ENCODE assay signal across 18 mouse cellular contexts in the genomic region with DNA sequence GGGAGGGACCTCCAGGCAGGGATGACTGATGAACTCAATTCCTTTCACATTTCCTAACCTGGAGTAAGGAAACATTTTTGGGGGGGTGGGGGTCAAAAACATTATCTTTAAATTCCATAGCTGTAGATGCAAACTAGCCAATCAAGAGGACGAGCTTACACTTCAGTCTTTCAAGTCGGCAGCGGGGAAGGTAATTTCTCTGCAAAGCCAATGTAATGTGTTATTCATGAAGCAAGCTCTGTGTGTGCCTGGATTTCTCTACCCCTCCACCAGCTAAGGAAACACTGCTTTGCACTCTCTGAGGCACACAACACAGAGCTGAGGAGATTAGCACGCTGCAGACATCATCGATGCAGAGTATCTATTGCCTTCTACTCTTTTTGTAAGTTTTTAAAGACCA. TPM values are rescaled to one million over a fixed set of nuclear protein-coding genes. Genes with fewer than 3 reads are reported as not detected.
DNase-seq lines count a peak whose midpoint lies in the region; ATAC-seq and TF ChIP-seq lines count a peak whose summit lies in the region.
"Had no signal": no experiment of that assay in that cellular context is flagged by ENCODE, and none has a peak within 500 bp of the region (broad histone marks: within the 10 kb centered on the region; RNA-seq: fewer than 3 reads in every experiment).

No protein-coding gene starts in this region.

- WGBS in intestine, embryonic 15.5 days = 61% methylated on average over 5 of the region's 5 CpGs
- 59% methylated on average over 5 of the region's 5 CpGs for WGBS in intestine, postnatal 0 days
- 89% methylated on average over 5 of the region's 5 CpGs for WGBS in thymus, adult 2 months
- 69% methylated on average over 5 of the region's 5 CpGs for WGBS in liver, embryonic 16.5 days (ENCODE audit: insufficient replicate concordance)

- peak; percentile 9 for DNase-seq in thymus, postnatal 4 days
- DNase-seq in thymus, adult 2 months = no peak
- DNase-seq in testis, postnatal 10 days (ENCODE audit: low spot score) = no peak
- DNase-seq: adrenal gland, postnatal 14 days; cerebellum, adult 11 months; gastrocnemius, postnatal 14 days; kidney, adult 9 months; layer of hippocampus, adult 9-11 months; lung, postnatal 10 days; right cerebral cortex, postnatal 25 days had no signal

- no peak for ATAC-seq in intestine, embryonic 15.5 days
- no peak for ATAC-seq in intestine, postnatal 0 days
- ATAC-seq in liver, embryonic 16.5 days (ENCODE audit: low read depth) = no peak
- no peak for ATAC-seq in granulocyte monocyte progenitor cell, adult 5-6 weeks (replicated peaks; ENCODE audit: poor library complexity, severe bottlenecking)
- no peak for ATAC-seq in activated CD4-positive, CD25-positive, alpha-beta regulatory T cell, adult 4 months
- ATAC-seq: Patski had no signal

- H3K9me3 ChIP-seq in intestine, embryonic 15.5 days = no peaks in the 10 kb centered on the region
- H3K9me3 ChIP-seq in intestine, postnatal 0 days (ENCODE audit: control insufficient read depth) = no peaks in the 10 kb centered on the region
- no peaks in the 10 kb centered on the region for H3K9me3 ChIP-seq in liver, embryonic 16.5 days (replicated peaks; ENCODE audit: control insufficient read depth, low read length)
- H3K9me3 ChIP-seq: heart, embryonic 15.5 days had no signal

- H3K4me2 ChIP-seq in intestine, embryonic 15.5 days (replicated peaks) = 0 out of 2 replicates have a peak overlapping the region, but pooled peaks have one; percentile 45
- H3K4me2 ChIP-seq in intestine, postnatal 0 days (replicated peaks; ENCODE audit: low read depth) = no peak overlapping the region
- H3K4me2 ChIP-seq in liver, embryonic 16.5 days (ENCODE audit: low read depth, low read length) = no peak overlapping the region

- no peak overlapping the region for H3K4me3 ChIP-seq in intestine, embryonic 15.5 days (replicated peaks)
- no peak overlapping the region for H3K4me3 ChIP-seq in intestine, postnatal 0 days (ENCODE audit: low read depth, low read length)
- H3K4me3 ChIP-seq in thymus, adult 2 months (ENCODE audit: control insufficient read depth, insufficient read depth, low read length) = no peak overlapping the region
- H3K4me3 ChIP-seq in liver, embryonic 16.5 days (ENCODE audit: low read depth, low read length) = no peak overlapping the region
- H3K4me3 ChIP-seq: erythroblast, embryonic 14.5 days; heart, embryonic 15.5 days had no signal

- H3K36me3 ChIP-seq in intestine, embryonic 15.5 days = no peaks in the 10 kb centered on the region
- 0 out of 2 replicates have a peak, but pooled peaks cover 8% of the 10 kb centered on the region for H3K36me3 ChIP-seq in intestine, postnatal 0 days (ENCODE audit: control insufficient read depth, insufficient read depth)
- H3K36me3 ChIP-seq in thymus, adult 2 months (ENCODE audit: control insufficient read depth, insufficient read depth, low read length) = no peaks in the 10 kb centered on the region
- H3K36me3 ChIP-seq in liver, embryonic 16.5 days (ENCODE audit: control insufficient read depth, insufficient read depth) = peaks cover 8% of the 10 kb centered on the region; the same call in 1 of the 2 replicates
- H3K36me3 ChIP-seq: heart, embryonic 15.5 days had no signal

- H3K9ac ChIP-seq in intestine, embryonic 15.5 days = no peak overlapping the region
- no peak overlapping the region for H3K9ac ChIP-seq in intestine, postnatal 0 days (ENCODE audit: low read depth, low read length)
- H3K9ac ChIP-seq in liver, embryonic 16.5 days (ENCODE audit: low read depth, low read length) = no peak overlapping the region

- TF ChIP-seq CTCF in intestine, postnatal 0 days (IDR thresholded peaks at IDR 0.05; ENCODE audit: low read depth) = no peak
- no peak for TF ChIP-seq CTCF in thymus, adult 2 months (IDR thresholded peaks at IDR 0.05; ENCODE audit: borderline replicate concordance, control insufficient read depth, extremely low read depth, insufficient read depth, low read length, poor library complexity)

- no peak for TF ChIP-seq POLR2A in thymus, adult 2 months (IDR thresholded peaks at IDR 0.05; ENCODE audit: control insufficient read depth, extremely low read depth, insufficient read depth, low read length, poor library complexity)

- H3K4me1 ChIP-seq in intestine, embryonic 15.5 days (replicated peaks) = peaks cover 41% of the 10 kb centered on the region
- H3K4me1 ChIP-seq in intestine, postnatal 0 days (replicated peaks; ENCODE audit: control insufficient read depth, insufficient read depth, low read length) = peaks cover 25% of the 10 kb centered on the region
- H3K4me1 ChIP-seq in thymus, adult 2 months (replicated peaks; ENCODE audit: control insufficient read depth, insufficient read depth, low read length) = peaks cover 61% of the 10 kb centered on the region
- H3K4me1 ChIP-seq in liver, embryonic 16.5 days (ENCODE audit: control insufficient read depth, low read depth, low read length) = peaks cover 52% of the 10 kb centered on the region

- H3K27me3 ChIP-seq in intestine, embryonic 15.5 days (replicated peaks) = no peaks in the 10 kb centered on the region
- H3K27me3 ChIP-seq in intestine, postnatal 0 days (replicated peaks; ENCODE audit: control insufficient read depth, insufficient read depth, low read length) = no peaks in the 10 kb centered on the region
- H3K27me3 ChIP-seq in thymus, adult 2 months (ENCODE audit: control insufficient read depth, insufficient read depth, low read length) = no peaks in the 10 kb centered on the region
- no peaks in the 10 kb centered on the region for H3K27me3 ChIP-seq in liver, embryonic 16.5 days (ENCODE audit: control insufficient read depth, insufficient read depth, low read depth, low read length)
- H3K27me3 ChIP-seq: Patski had no signal

- peak overlapping the region; percentile 44; the same call in 1 of the 2 replicates for H3K27ac ChIP-seq in intestine, embryonic 15.5 days
- no peak overlapping the region for H3K27ac ChIP-seq in intestine, postnatal 0 days (ENCODE audit: low read depth, low read length)
- H3K27ac ChIP-seq in thymus, adult 2 months (ENCODE audit: control insufficient read depth, insufficient read depth, low read length) = no peak overlapping the region
- H3K27ac ChIP-seq in liver, embryonic 16.5 days (ENCODE audit: low read length) = peak overlapping the region; percentile 9; the same call in 1 of the 2 replicates

RNA-seq across cellular contexts. Expression of gene Ccdc88c, which starts 9.8 kb away (rescaled TPM):
- polyA plus RNA-seq in intestine, embryonic 15.5 days (2015; fragmentation: Nextera tagmentation; extraction: Ambion mirVana) = 13.6 and 14.9 TPM in 2 replicates
- 11.7 and 14.4 TPM in 2 replicates for polyA plus RNA-seq in intestine, postnatal 0 days (2015; fragmentation: Nextera tagmentation; extraction: Ambion mirVana)
- polyA plus RNA-seq in thymus, adult 2 months (2012; rRNA removed) = 75.0 and 87.7 TPM in 2 replicates
- 5.9 and 6.1 TPM in 2 replicates for polyA plus RNA-seq in liver, embryonic 16.5 days (2015; fragmentation: Nextera tagmentation; extraction: Ambion mirVana)
- total RNA-seq in granulocyte monocyte progenitor cell, adult 5-6 weeks (2014; fragmentation: Nextera tagmentation) = 70.3 and 72.3 TPM in 2 replicates
- 77.0 and 92.0 TPM in 2 replicates for total RNA-seq in granulocyte monocyte progenitor cell, adult 5-6 weeks (2017)
- polyA plus RNA-seq in activated CD4-positive, CD25-positive, alpha-beta regulatory T cell, adult 4 months (2017; shearing (Covaris generic)) = 10 to 100 TPM; 76.7 to 82.5 TPM

Comparison
In these comparisons a context has a peak if more than half of its experiments do, and no peak if none do; other contexts are left out.
1. H3K27ac ChIP-seq: peak in intestine, embryonic 15.5 days (single experiment) and liver, embryonic 16.5 days (single experiment); none in intestine, postnatal 0 days (single experiment) and thymus, adult 2 months (single experiment).